Mouse (Mus musculus) E14TG2a.4 (cell line): ENCODE results near the gene Uhrf1bp1.

Source experiments
- CTCF ChIP-seq: conservative IDR thresholded peaks from 2 replicates; pipeline ENCODE4 v1.5.1; 2014; ENCODE audit warnings: low read length
- NANOG ChIP-seq: IDR thresholded peaks from 2 replicates; pipeline ENCODE4 v1.6.1; 2014; ENCODE audit warnings: borderline replicate concordance, low read length, mixed read lengths
- POU5F1 ChIP-seq: IDR thresholded peaks from 2 replicates; pipeline ENCODE4 v1.6.1; 2014; ENCODE audit warnings: low read length, borderline replicate concordance

- TF ChIP-seq CTCF (no peak), NANOG (no peak), POU5F1 (no peak)
Observed at GRCm38 (mm10) chr17:27824941-27825340, 31.3 kb upstream of the Uhrf1bp1 start.
